Mouse (Mus musculus) embryonic facial prominence, embryonic 15.5 days (tissue): ENCODE measurements around the gene Nav2. TPM values are rescaled to one million over a fixed set of nuclear protein-coding genes. Genes with fewer than 3 reads are reported as not detected.

ENCODE experiments used
- ATAC-seq: fragments of 200-750 bp; cut with Nextera tagmentation; 2 replicates; pipeline ENCODE4 v1.8.0; 2017; ENCODE audit warnings: low read depth, moderate TSS enrichment; ENCODE audit not compliant: insufficient number of reproducible peaks, low FRiP score, low TSS enrichment
- H3K27ac ChIP-seq: fragments of 300-500 bp; sonication (generic); replicated peaks from 2 replicates; pipeline ENCODE4 v1.5.1; 2015; ENCODE audit warnings: mild to moderate bottlenecking, inconsistent platforms
- H3K27me3 ChIP-seq: fragments of 300-500 bp; sonication (generic); 2 replicates; pipeline ENCODE4 v1.6.1; 2015; ENCODE audit warnings: inconsistent platforms
- H3K36me3 ChIP-seq: fragments of 300-500 bp; sonication (generic); 2 replicates; pipeline ENCODE4 v1.6.1; 2015; ENCODE audit warnings: mild to moderate bottlenecking, inconsistent platforms
- H3K4me1 ChIP-seq: fragments of 300-500 bp; sonication (generic); 2 replicates; pipeline ENCODE4 v1.6.1; 2015; ENCODE audit warnings: inconsistent platforms
- H3K4me2 ChIP-seq: fragments of 300-500 bp; sonication (generic); replicated peaks from 2 replicates; pipeline ENCODE4 v1.6.1; 2015; ENCODE audit warnings: mild to moderate bottlenecking, inconsistent platforms
- H3K4me3 ChIP-seq: fragments of 300-500 bp; sonication (generic); replicated peaks from 2 replicates; pipeline ENCODE4 v1.5.1; 2015; ENCODE audit warnings: mild to moderate bottlenecking, inconsistent platforms
- H3K9ac ChIP-seq: fragments of 300-500 bp; sonication (generic); 2 replicates; pipeline ENCODE4 v1.6.1; 2015; ENCODE audit warnings: inconsistent platforms
- H3K9me3 ChIP-seq: fragments of 300-500 bp; sonication (generic); replicated peaks from 2 replicates; pipeline ENCODE4 v1.6.1; 2016; ENCODE audit warnings: inconsistent platforms
- WGBS: fragments of 180-500 bp; shearing (Covaris S2); methylation state at CpG from one replicate; pipeline ENCODE4 v1.1.7; 2015; 5-methylcytosine and 5-hydroxymethylcytosine counted together
- polyA plus RNA-seq: library from polyadenylated mRNA; unstranded; fragments of >200 nt; fragmentation: Nextera tagmentation; extraction: Ambion mirVana; gene quantifications from 2 replicates; pipeline ENCODE4 v1.2.1, GENCODE M21; 2015

The Nav2 gene
- polyA plus RNA-seq, 1 experiment from 2014 or later, result 23.4 TPM

GRCm38 (mm10) chr7:49004402-49004801 lies 95.9 kb downstream of the Nav2 start:
- H3K36me3 ChIP-seq, result no peaks in the 10 kb centered on the region
- H3K4me3 ChIP-seq, result no peak overlapping the region
- no peaks in the 10 kb centered on the region for H3K4me1 ChIP-seq
- no peaks in the 10 kb centered on the region for H3K27me3 ChIP-seq
- ATAC-seq, result no peak
- H3K9ac ChIP-seq, result no peak overlapping the region
- H3K9me3 ChIP-seq, result no peaks in the 10 kb centered on the region
- no peak overlapping the region for H3K27ac ChIP-seq
- H3K4me2 ChIP-seq, result no peak overlapping the region
- 68% methylated on average over 5 of the region's 5 CpGs for WGBS

GRCm38 (mm10) chr7:49006886-49007285 lies 98.4 kb downstream of the Nav2 start:
- Histone ChIP-seq H3K36me3 (no peaks in the 10 kb centered on the region), H3K4me3 (no peak overlapping the region), H3K9ac (no peak overlapping the region), H3K27me3 (no peaks in the 10 kb centered on the region), H3K4me1 (no peaks in the 10 kb centered on the region), H3K27ac (no peak overlapping the region), H3K4me2 (no peak overlapping the region), H3K9me3 (no peaks in the 10 kb centered on the region)
- 39% methylated on average over 7 of the region's 7 CpGs for WGBS
- ATAC-seq, result no peak

- no peaks in the 10 kb centered on the region for H3K27me3 ChIP-seq
These were observed 102.2 kb downstream of the Nav2 start for GRCm38 (mm10) chr7:49010739-49011138.

GRCm38 (mm10) chr7:49012027-49012426 lies 103.5 kb downstream of the Nav2 start:
- ATAC-seq, result no peak
- H3K27ac ChIP-seq, result no peak overlapping the region
- no peak overlapping the region for H3K4me2 ChIP-seq
- no peak overlapping the region for H3K4me3 ChIP-seq
- H3K9ac ChIP-seq, result no peak overlapping the region
- no peaks in the 10 kb centered on the region for H3K27me3 ChIP-seq
- H3K36me3 ChIP-seq, result no peaks in the 10 kb centered on the region
- no peaks in the 10 kb centered on the region for H3K4me1 ChIP-seq
- 59% methylated on average over 1 of the region's 1 CpGs for WGBS
- no peaks in the 10 kb centered on the region for H3K9me3 ChIP-seq

More at GRCm38 (mm10) chr7:49010739-49011138, 102.2 kb downstream of the Nav2 start:
- Histone ChIP-seq H3K4me1 (no peaks in the 10 kb centered on the region), H3K36me3 (no peaks in the 10 kb centered on the region), H3K9ac (no peak overlapping the region), H3K4me2 (no peak overlapping the region), H3K27ac (no peak overlapping the region), H3K4me3 (no peak overlapping the region), H3K9me3 (no peaks in the 10 kb centered on the region)
- 76% methylated on average over 6 of the region's 6 CpGs for WGBS
- no peak for ATAC-seq

- 84% methylated on average over 10 of the region's 10 CpGs for WGBS
- Histone ChIP-seq H3K36me3 (no peaks in the 10 kb centered on the region), H3K9ac (no peak overlapping the region)
These were observed 106.0 kb downstream of the Nav2 start for GRCm38 (mm10) chr7:49014480-49014879.

GRCm38 (mm10) chr7:49015297-49015696 lies 106.8 kb downstream of the Nav2 start:
- ATAC-seq, result no peak
- Histone ChIP-seq H3K9ac (no peak overlapping the region), H3K36me3 (no peaks in the 10 kb centered on the region), H3K4me3 (no peak overlapping the region), H3K27ac (no peak overlapping the region), H3K4me2 (no peak overlapping the region), H3K4me1 (no peaks in the 10 kb centered on the region), H3K9me3 (no peaks in the 10 kb centered on the region), H3K27me3 (no peaks in the 10 kb centered on the region)
- WGBS, result 81% methylated on average over 6 of the region's 6 CpGs

More at GRCm38 (mm10) chr7:49014480-49014879, 106.0 kb downstream of the Nav2 start:
- no peaks in the 10 kb centered on the region for H3K9me3 ChIP-seq
- H3K27ac ChIP-seq, result no peak overlapping the region
- no peak overlapping the region for H3K4me2 ChIP-seq
- H3K4me1 ChIP-seq, result no peaks in the 10 kb centered on the region
- no peak for ATAC-seq
- no peak overlapping the region for H3K4me3 ChIP-seq
- no peaks in the 10 kb centered on the region for H3K27me3 ChIP-seq

GRCm38 (mm10) chr7:49016088-49016487 lies 107.6 kb downstream of the Nav2 start:
- no peaks in the 10 kb centered on the region for H3K4me1 ChIP-seq
- H3K4me2 ChIP-seq, result no peak overlapping the region

GRCm38 (mm10) chr7:49017794-49018193 lies 109.3 kb downstream of the Nav2 start:
- no peak overlapping the region for H3K9ac ChIP-seq
- no peak overlapping the region for H3K4me3 ChIP-seq
- no peaks in the 10 kb centered on the region for H3K36me3 ChIP-seq
- H3K4me1 ChIP-seq, result no peaks in the 10 kb centered on the region
- ATAC-seq, result no peak
- H3K27me3 ChIP-seq, result no peaks in the 10 kb centered on the region
- H3K4me2 ChIP-seq, result no peak overlapping the region
- WGBS, result 76% methylated on average over 5 of the region's 5 CpGs
- no peaks in the 10 kb centered on the region for H3K9me3 ChIP-seq
- no peak overlapping the region for H3K27ac ChIP-seq

More at GRCm38 (mm10) chr7:49016088-49016487, 107.6 kb downstream of the Nav2 start:
- no peaks in the 10 kb centered on the region for H3K27me3 ChIP-seq
- WGBS, result 57% methylated on average over 2 of the region's 2 CpGs
- H3K27ac ChIP-seq, result no peak overlapping the region
- H3K9ac ChIP-seq, result no peak overlapping the region
- no peaks in the 10 kb centered on the region for H3K9me3 ChIP-seq
- ATAC-seq, result no peak
- no peak overlapping the region for H3K4me3 ChIP-seq
- H3K36me3 ChIP-seq, result no peaks in the 10 kb centered on the region

GRCm38 (mm10) chr7:49018478-49018914 lies 110.0 kb downstream of the Nav2 start:
- no peak overlapping the region for H3K4me2 ChIP-seq
- H3K9ac ChIP-seq, result no peak overlapping the region
- H3K27ac ChIP-seq, result no peak overlapping the region
- no peaks in the 10 kb centered on the region for H3K27me3 ChIP-seq
- H3K4me3 ChIP-seq, result no peak overlapping the region
- WGBS, result 80% methylated on average over 7 of the region's 7 CpGs
- H3K4me1 ChIP-seq, result no peaks in the 10 kb centered on the region
- no peak for ATAC-seq
- no peaks in the 10 kb centered on the region for H3K36me3 ChIP-seq
- no peaks in the 10 kb centered on the region for H3K9me3 ChIP-seq

- Histone ChIP-seq H3K4me2 (no peak overlapping the region), H3K9me3 (no peaks in the 10 kb centered on the region), H3K27me3 (no peaks in the 10 kb centered on the region), H3K4me1 (no peaks in the 10 kb centered on the region), H3K36me3 (no peaks in the 10 kb centered on the region), H3K9ac (no peak overlapping the region), H3K4me3 (no peak overlapping the region), H3K27ac (no peak overlapping the region)
- WGBS, result 67% methylated on average over 8 of the region's 8 CpGs
- no peak for ATAC-seq
These were observed 116.7 kb downstream of the Nav2 start for GRCm38 (mm10) chr7:49025026-49025815.

- Histone ChIP-seq H3K4me2 (no peak overlapping the region), H3K27ac (no peak overlapping the region), H3K9me3 (no peaks in the 10 kb centered on the region), H3K9ac (no peak overlapping the region), H3K4me1 (no peaks in the 10 kb centered on the region), H3K27me3 (no peaks in the 10 kb centered on the region), H3K36me3 (no peaks in the 10 kb centered on the region), H3K4me3 (no peak overlapping the region)
- WGBS, result 77% methylated on average over 3 of the region's 3 CpGs
- no peak for ATAC-seq
These were observed 117.5 kb downstream of the Nav2 start for GRCm38 (mm10) chr7:49025991-49026390.

- Histone ChIP-seq H3K4me3 (no peak overlapping the region), H3K4me1 (no peaks in the 10 kb centered on the region), H3K27me3 (no peaks in the 10 kb centered on the region), H3K9ac (no peak overlapping the region), H3K36me3 (no peaks in the 10 kb centered on the region), H3K27ac (no peak overlapping the region), H3K4me2 (no peak overlapping the region), H3K9me3 (no peaks in the 10 kb centered on the region)
- WGBS, result 79% methylated on average over 5 of the region's 5 CpGs
- no peak for ATAC-seq
These were observed 118.0 kb downstream of the Nav2 start for GRCm38 (mm10) chr7:49026466-49026865.
